Mouse (Mus musculus) liver, embryonic 14.5 days (tissue): ENCODE results near the gene Pdia5. TPM values are rescaled to one million over a fixed set of nuclear protein-coding genes. Genes with fewer than 3 reads are reported as not detected.

ENCODE experiments used
- ATAC-seq: fragments of 200-750 bp; cut with Nextera tagmentation; 2 replicates; pipeline ENCODE4 v1.8.0; 2017; ENCODE audit warnings: moderate number of reproducible peaks, mild to moderate bottlenecking, moderate library complexity; ENCODE audit not compliant: insufficient read depth
- DNase-seq, 3 experiments: peaks; one replicate each; pipeline ENCODE4 v3.0.0-alpha.2; 2012 to 2013; ENCODE audit warnings: low read depth in 3 of 3, low spot score in 3 of 3
- H3K27ac ChIP-seq: fragments of 300-500 bp; sonication (generic); 2 replicates; pipeline ENCODE4 v1.5.1; 2014; ENCODE audit warnings: moderate library complexity, mild to moderate bottlenecking, control low read depth, inconsistent platforms
- H3K27me3 ChIP-seq: fragments of 300-500 bp; sonication (generic); 2 replicates; pipeline ENCODE4 v1.6.1; 2014; ENCODE audit warnings: mild to moderate bottlenecking, low read length, moderate library complexity; ENCODE audit not compliant: control insufficient read depth, insufficient read depth
- H3K36me3 ChIP-seq: fragments of 300-500 bp; sonication (generic); replicated peaks from 2 replicates; pipeline ENCODE4 v1.6.1; 2014; ENCODE audit warnings: low read depth; ENCODE audit not compliant: control insufficient read depth, insufficient read depth
- H3K4me1 ChIP-seq, 2 experiments: fragments of 200-500 bp in 1 of 2; fragments of 300-500 bp in 1 of 2; sonication (generic) in 1 of 2; replicated peaks; 2 replicates each; pipeline ENCODE4 v1.6.1; 2012 to 2014; ENCODE audit warnings: antibody characterized with exemption in 1 of 2, inconsistent platforms in 1 of 2, low read length in 1 of 2; ENCODE audit not compliant: control insufficient read depth in 2 of 2, insufficient read depth in 2 of 2
- H3K4me2 ChIP-seq: fragments of 300-500 bp; sonication (generic); 2 replicates; pipeline ENCODE4 v1.6.1; 2014; ENCODE audit warnings: low read depth, mild to moderate bottlenecking, control low read depth, moderate library complexity
- H3K4me3 ChIP-seq, 2 experiments: fragments of 200-500 bp in 1 of 2; fragments of 300-500 bp in 1 of 2; sonication (generic) in 1 of 2; 2 replicates each; pipeline ENCODE4 v1.5.1; 2012 to 2014; ENCODE audit warnings: low read depth in 2 of 2, low read length in 2 of 2, mild to moderate bottlenecking in 2 of 2, control low read depth in 1 of 2, inconsistent platforms in 1 of 2, moderate library complexity in 1 of 2; ENCODE audit not compliant: insufficient read depth in 1 of 2
- H3K9ac ChIP-seq: fragments of 300-500 bp; sonication (generic); replicated peaks from 2 replicates; pipeline ENCODE4 v1.6.1; 2014; ENCODE audit warnings: mild to moderate bottlenecking, control low read depth, moderate library complexity
- H3K9me3 ChIP-seq: fragments of 300-500 bp; sonication (generic); 2 replicates; pipeline ENCODE4 v1.6.1; 2016; ENCODE audit warnings: low read length, mixed read lengths; ENCODE audit not compliant: control insufficient read depth
- CTCF ChIP-seq: IDR thresholded peaks from 2 replicates; pipeline ENCODE4 v1.5.1; 2016; ENCODE audit warnings: antibody characterized with exemption, low read depth, control low read depth
- EP300 ChIP-seq: IDR thresholded peaks from 2 replicates; pipeline ENCODE4 v1.6.1; 2016; ENCODE audit warnings: antibody characterized with exemption, low read depth
- WGBS: fragments of 180-500 bp; shearing (Covaris S2); extraction: QIAGEN DNeasy Blood & Tissue Kit; methylation state at CpG from one replicate; pipeline ENCODE4 v1.1.7; 2014; ENCODE audit not compliant: insufficient replicate concordance; 5-methylcytosine and 5-hydroxymethylcytosine counted together
- microRNA-seq: library from miRNA; unstranded; fragments of <30 nt; microRNA quantifications from one replicate; pipeline ENCODE4, GENCODE M21; 2016
- polyA plus RNA-seq, 2 experiments: library from polyadenylated mRNA; depleted of rRNA in 1 of 2; stranded (reverse) in 1 of 2; unstranded in 1 of 2; fragments of >200 nt; fragmentation: Nextera tagmentation in 1 of 2; extraction: Ambion mirVana in 1 of 2; gene quantifications; 2 replicates each; pipeline versions ENCODE4 v1.2.1 to v1.2.3; 2012 to 2014

Gene Pdia5
- polyA plus RNA-seq, 2 experiments: 25.8 to 32.9 TPM

- Histone ChIP-seq H3K4me1 (no peaks in the 10 kb centered on the region), H3K9ac (no peak overlapping the region), H3K36me3 (no peaks in the 10 kb centered on the region), H3K4me2 (no peak overlapping the region), H3K9me3 (no peaks in the 10 kb centered on the region), H3K27ac (no peak overlapping the region), H3K27me3 (no peaks in the 10 kb centered on the region), H3K4me3 (no peak overlapping the region)
- no peak for ATAC-seq
- WGBS: 78% methylated on average over 1 of the region's 1 CpGs
- DNase-seq: no peak
- no peak for TF ChIP-seq EP300
- TF ChIP-seq CTCF: no peak
Observed at GRCm38 (mm10) chr16:35357449-35357848, 133.2 kb downstream of the Pdia5 start.

Small RNA genes within 50 kb of the gene (microRNA-seq; reads per million reads assigned to microRNA genes)
- gene Gm25548: not detected

Other genes with a start within 250 kb of the Pdia5 start
- 1.5 and 2.7 TPM in 2 replicates for gene Sec22a, start 127.0 kb downstream of the Pdia5 start, polyA plus RNA-seq (2012; rRNA removed)
- gene Sec22a, start 127.0 kb downstream of the Pdia5 start, polyA plus RNA-seq (2014; fragmentation: Nextera tagmentation; extraction: Ambion mirVana): 8.5 and 11.9 TPM in 2 replicates
- gene Sema5b, start 50.3 kb upstream of the Pdia5 start, polyA plus RNA-seq (2012; rRNA removed): 0.13 and 0.40 TPM in 2 replicates
- 0.03 and 0.29 TPM in 2 replicates for gene Sema5b, start 50.3 kb upstream of the Pdia5 start, polyA plus RNA-seq (2014; fragmentation: Nextera tagmentation; extraction: Ambion mirVana)